Mouse (Mus musculus): ENCODE results near the gene Egfl8.

DNA sequence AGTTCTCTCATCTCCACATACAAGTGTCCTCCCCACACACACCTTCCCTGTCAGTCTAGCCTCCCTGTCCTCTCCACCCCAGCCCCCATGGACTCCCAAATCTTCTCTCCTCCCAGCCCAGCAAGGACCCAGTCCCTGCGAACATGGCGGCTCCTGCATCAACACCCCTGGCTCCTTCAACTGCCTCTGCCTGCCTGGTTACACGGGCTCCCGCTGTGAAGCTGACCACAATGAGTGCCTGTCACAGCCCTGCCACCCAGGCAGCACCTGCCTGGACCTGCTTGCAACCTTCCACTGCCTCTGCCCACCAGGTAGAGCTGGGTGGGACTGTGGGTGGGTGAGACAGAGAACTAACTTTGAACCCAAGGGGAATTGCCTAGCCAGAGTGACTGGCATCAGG, 45.9 kb downstream of the Egfl8 start:
- TF ChIP-seq POLR2A (IDR thresholded peaks at IDR 0.05; ENCODE audit: extremely low read depth, insufficient read depth, low read length) (no peak), CTCF (IDR thresholded peaks at IDR 0.05; ENCODE audit: low read depth, low read length) (no peak)

Measured in liver, adult 2 months (tissue).